Mouse (Mus musculus): ENCODE measurements around the gene Mylk.

The Mylk gene

GRCm38 (mm10) chr16:34986211-34986825, 241.3 kb downstream of the Mylk start:
- DNase-seq (ENCODE audit: low read depth), result no peak

DNA sequence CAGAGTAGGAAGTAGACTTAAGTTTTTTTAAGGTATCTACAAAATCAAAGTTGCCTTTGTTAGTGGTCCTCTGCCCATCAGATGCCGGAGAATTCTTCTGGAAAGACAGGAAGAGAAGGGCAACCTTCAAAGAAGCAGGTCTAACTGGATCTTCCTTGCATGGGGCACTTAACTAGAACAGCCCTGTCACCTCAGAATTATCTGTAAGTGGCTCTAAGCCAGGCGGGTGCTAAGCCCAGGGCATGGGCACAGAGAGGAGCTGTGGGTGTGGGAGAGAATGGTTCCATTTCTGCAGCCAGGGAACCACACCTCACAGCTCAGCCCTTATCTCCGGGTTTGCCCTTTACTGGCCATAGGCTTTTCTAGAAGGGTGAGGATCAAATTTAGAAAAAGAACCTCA, 246.4 kb downstream of the Mylk start:
- no peak for DNase-seq (ENCODE audit: low read depth)

- DNase-seq (ENCODE audit: low read depth), result no peak
These were observed 247.8 kb downstream of the Mylk start for GRCm38 (mm10) chr16:34992854-34993253.

- no peak for DNase-seq (ENCODE audit: low read depth)
These were observed 248.8 kb downstream of the Mylk start for GRCm38 (mm10) chr16:34993694-34994330.

GRCm38 (mm10) chr16:34994641-34995141, 249.7 kb downstream of the Mylk start:
- DNase-seq (ENCODE audit: low read depth), result no peak

DNA sequence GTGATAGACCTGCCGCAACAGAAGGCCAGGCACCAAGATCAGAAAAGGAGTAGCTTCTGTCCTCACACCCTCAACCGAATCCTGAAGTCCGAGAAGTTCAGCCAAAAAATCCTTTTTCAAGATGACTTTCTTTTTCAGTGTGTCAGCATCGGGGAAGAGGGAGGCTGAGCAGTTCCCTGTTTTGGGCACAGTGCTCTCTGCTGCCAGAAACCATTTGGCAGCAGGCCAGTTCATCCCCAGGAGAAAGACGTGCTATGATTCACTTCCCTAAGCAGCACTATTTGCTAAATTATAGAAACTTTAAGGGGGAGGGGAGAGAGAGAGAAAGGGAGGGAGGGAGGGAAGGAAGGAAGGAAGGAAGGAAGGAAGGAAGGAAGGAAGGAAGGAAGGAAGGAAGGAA, 251.1 kb downstream of the Mylk start:
- no peak for DNase-seq (ENCODE audit: low read depth)

- no peak for DNase-seq (ENCODE audit: low read depth)
These were observed 252.0 kb downstream of the Mylk start for GRCm38 (mm10) chr16:34997052-34997451.

DNA sequence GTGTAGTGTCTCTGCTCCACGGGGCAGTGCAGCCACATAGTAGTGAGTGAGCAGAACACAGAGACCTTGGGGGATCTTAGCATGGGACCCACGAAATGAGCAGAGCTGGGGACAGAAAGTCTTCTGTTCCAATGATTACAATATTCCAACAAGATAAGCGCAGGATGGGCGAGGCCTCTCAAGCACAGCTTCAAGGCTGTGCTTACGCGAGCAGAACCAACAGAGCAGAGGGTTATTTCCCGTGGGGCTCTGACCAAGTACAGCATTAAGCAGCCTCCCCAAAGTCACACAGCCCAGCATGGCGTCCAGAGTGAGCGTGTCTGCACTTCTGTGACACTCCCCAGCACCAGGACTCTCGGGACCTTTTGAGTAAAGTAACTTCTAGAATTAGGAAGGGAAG, 252.6 kb downstream of the Mylk start:
- no peak for DNase-seq (ENCODE audit: low read depth)

GRCm38 (mm10) chr16:34999016-34999415, 254.0 kb downstream of the Mylk start:
- DNase-seq (ENCODE audit: low read depth), result no peak

DNA sequence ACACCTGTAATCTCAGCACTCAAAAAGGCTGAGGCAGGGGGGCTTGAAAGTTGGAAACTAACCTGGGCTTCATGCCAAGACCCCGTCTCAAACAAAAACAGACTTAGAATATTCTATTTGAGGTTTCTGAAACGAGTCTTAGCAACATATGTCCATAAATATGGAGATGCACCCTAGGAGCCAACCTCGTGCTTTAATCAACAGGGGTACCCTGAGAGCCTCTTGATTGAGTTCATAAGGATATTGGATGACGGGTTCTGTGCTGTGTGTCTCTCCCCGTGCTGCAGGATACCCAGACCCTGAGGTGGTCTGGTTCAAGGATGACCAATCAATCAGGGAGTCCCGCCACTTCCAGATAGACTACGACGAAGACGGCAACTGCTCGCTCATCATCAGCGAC, 255.0 kb downstream of the Mylk start:
- no peak for DNase-seq (ENCODE audit: low read depth)

DNA sequence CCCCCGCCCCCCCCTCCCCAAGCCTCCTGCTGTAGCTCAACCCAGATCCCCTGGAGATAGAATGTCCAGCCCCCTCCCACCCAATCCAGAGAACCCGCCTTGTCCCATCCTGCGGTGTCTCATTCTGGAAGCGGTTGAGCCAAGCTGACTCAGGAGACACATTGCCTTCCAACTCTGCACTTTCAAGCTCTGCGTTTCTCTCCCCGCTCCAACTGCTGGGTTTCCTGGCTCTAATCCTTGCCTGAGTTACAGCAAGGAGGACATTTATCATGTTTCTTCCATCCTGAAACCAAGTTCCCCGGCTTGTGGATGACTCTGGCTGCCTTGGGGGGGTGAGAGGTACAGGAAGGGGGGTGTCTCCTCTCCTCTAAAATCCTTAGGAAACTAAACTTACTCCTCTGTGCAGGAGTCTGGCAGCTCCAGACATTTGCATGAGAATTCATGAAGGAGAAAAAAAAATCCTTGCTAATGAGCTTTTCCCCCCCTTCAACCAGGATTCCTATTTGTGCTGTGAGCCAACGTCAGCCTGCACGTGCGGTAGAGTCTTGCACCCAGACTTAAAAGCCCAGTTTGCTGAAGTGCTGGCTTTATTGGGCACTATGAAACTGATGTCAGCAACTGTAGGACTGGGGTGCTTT, 256.0 kb downstream of the Mylk start:
- DNase-seq (ENCODE audit: low read depth), result no peak

DNA sequence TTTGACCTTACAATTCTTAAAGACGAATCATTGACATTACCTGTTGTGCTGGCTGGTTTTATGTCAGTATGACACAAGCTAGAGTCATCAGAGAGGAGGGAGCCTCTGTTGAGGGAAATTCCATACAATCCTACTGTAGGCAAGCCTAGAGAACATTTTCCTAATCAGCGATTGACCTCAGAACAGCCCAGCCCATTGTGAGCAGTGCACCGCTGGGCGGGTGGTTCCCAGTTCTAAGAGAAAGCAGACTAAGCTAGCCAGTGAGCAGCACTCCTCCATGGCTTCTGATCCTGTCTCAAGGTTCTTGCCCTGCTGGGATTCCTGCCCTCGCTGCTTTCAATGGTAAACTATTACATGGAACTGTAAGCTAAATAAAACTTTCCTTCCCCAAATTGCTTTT, 259.3 kb downstream of the Mylk start:
- DNase-seq (ENCODE audit: low read depth), result no peak

- no peak for DNase-seq (ENCODE audit: low read depth)
These were observed 259.7 kb downstream of the Mylk start for GRCm38 (mm10) chr16:35004756-35005155.

- DNase-seq (ENCODE audit: low read depth), result no peak
These were observed 261.2 kb downstream of the Mylk start for GRCm38 (mm10) chr16:35006251-35006650.

GRCm38 (mm10) chr16:35007361-35007760, 262.4 kb downstream of the Mylk start:
- no peak for DNase-seq (ENCODE audit: low read depth)

DNA sequence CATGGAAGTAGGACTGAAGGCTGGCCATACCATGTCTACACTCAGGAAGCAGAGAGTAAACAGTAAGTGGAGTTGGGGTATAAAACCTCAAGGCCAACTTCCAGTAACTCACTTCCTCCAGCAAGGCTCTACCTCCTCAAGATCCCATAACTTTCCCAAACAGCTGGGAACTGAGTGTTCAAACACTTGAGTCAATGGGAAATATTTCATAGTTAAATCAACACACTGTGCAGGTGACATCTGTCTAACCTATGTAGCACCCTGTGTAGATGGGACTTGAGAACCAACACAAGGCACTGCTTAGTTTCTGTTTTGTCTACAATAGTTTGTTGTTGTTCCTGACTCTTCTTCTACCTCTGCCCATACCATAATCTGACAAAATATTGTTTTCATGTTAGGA, 263.4 kb downstream of the Mylk start:
- no peak for DNase-seq (ENCODE audit: low read depth)

DNA sequence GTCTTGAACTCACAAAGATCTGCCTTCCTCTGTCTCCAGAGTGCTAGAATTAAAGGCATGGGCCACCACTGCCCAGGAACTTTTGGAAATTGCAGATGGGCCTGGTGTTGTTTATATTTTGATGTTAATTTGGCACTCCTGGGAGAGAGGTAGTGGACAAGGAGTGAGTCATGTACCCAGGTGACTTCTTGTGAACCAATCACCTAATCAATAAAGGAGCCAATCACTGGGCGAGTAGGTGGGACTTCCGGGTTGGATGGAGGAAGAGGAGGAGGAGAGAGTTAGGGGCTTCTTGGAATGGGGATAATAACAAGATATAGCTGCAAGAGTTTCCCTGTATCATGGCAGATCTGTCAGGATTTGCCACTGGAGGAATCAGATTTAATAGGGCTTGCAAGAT, 268.5 kb downstream of the Mylk start:
- no peak for DNase-seq (ENCODE audit: low read depth)

- DNase-seq (ENCODE audit: low read depth), result no peak
These were observed 271.5 kb downstream of the Mylk start for GRCm38 (mm10) chr16:35016491-35016890.

DNA sequence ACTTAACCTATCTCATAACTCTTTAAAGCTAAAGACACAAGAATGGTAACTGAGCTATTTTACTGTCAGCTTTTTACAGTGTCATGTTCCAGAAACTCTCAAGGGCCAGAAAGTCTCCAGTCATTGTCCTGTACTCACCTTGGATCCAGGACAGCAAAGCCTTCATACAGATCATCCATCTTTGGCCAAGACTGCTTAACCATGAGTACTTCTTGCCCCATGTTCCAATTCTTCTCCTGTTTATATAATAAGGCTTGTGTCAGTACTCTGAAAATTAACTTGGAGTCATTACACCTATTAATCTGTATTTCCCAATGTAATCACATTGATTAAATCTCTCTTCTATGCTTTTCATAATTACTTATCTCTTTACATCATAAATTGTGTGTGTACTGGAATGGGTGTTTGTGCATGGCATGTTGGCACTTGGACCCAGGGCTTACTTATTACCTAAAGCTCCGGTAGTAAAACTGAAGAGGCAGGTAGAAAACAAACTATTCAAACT, 273.5 kb downstream of the Mylk start:
- DNase-seq (ENCODE audit: low read depth), result no peak

DNA sequence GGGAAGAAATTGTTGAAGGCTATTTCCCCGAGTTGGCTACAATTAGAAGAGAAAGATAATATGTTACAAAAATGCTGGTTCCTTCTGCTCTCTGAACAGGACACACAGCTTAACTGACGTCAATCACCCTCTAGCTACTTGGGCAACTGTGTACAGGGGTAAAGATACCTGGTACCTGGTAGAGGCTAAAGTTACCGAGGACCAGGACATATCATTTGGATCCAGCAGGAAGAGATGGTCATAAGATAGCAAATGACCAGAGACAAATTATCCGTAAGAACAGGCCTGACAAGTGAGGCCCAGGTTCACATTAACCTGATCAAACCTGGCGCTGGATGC, 276.9 kb downstream of the Mylk start:
- no peak for DNase-seq (ENCODE audit: low read depth)

GRCm38 (mm10) chr16:35022242-35023137, 277.5 kb downstream of the Mylk start, which contains the start of gene Hacd2:
Gene Hacd2 (plus strand): TSS chr16:35022428.
- peak; percentile 93 for DNase-seq (ENCODE audit: low read depth)

GRCm38 (mm10) chr16:35023138-35023735, 278.2 kb downstream of the Mylk start:
- DNase-seq (ENCODE audit: low read depth), result no peak

Data from naive thymus-derived CD4-positive, alpha-beta T cell, adult 2 months (primary cell).